Mouse (Mus musculus): ENCODE data around the gene Egf. TPM values are rescaled to one million over a fixed set of nuclear protein-coding genes. Genes with fewer than 3 reads are reported as not detected.
"Not testable (repeated sequence)": the region's sequence is repeated elsewhere in the genome, so short reads cannot be mapped to it uniquely, and the experiment has no call there.

Gene Egf
- polyA plus RNA-seq, 1 experiment from 2014 or later = 1.3 TPM

- H3K36me3 ChIP-seq (replicated peaks; ENCODE audit: control insufficient read depth, insufficient read depth, low read depth, low read length) = no peaks in the 10 kb centered on the region
- H3K27me3 ChIP-seq (ENCODE audit: control insufficient read depth, insufficient read depth, low read length) = no peaks in the 10 kb centered on the region
- no peaks in the 10 kb centered on the region for H3K9me3 ChIP-seq (replicated peaks; ENCODE audit: control insufficient read depth, low read length)
- no peak overlapping the region for H3K4me2 ChIP-seq (ENCODE audit: low read depth, low read length)
- no peaks in the 10 kb centered on the region for H3K4me1 ChIP-seq (ENCODE audit: control insufficient read depth, insufficient read depth, low read length)
- 82% methylated on average over 6 of the region's 6 CpGs for WGBS
- H3K4me3 ChIP-seq (ENCODE audit: low read depth, low read length) = no peak overlapping the region
- no peak overlapping the region for H3K9ac ChIP-seq (replicated peaks; ENCODE audit: low read length)
- H3K27ac ChIP-seq (replicated peaks; ENCODE audit: low read depth, low read length) = no peak overlapping the region
- ATAC-seq (replicated peaks; ENCODE audit: insufficient number of reproducible peaks, low FRiP score, low TSS enrichment, low read depth) = no peak
- no peak for DNase-seq (ENCODE audit: low spot score)
Measured at GRCm38 (mm10) chr3:129771210-129771609, 16.1 kb upstream of the Egf start.

- DNase-seq (ENCODE audit: low spot score) = no peak
- Histone ChIP-seq H3K4me2 (ENCODE audit: low read depth, low read length) (no peak overlapping the region), H3K9ac (replicated peaks; ENCODE audit: low read length) (no peak overlapping the region), H3K4me3 (ENCODE audit: low read depth, low read length) (no peak overlapping the region), H3K27ac (replicated peaks; ENCODE audit: low read depth, low read length) (no peak overlapping the region), H3K36me3 (replicated peaks; ENCODE audit: control insufficient read depth, insufficient read depth, low read depth, low read length) (no peaks in the 10 kb centered on the region), H3K9me3 (replicated peaks; ENCODE audit: control insufficient read depth, low read length) (no peaks in the 10 kb centered on the region), H3K27me3 (ENCODE audit: control insufficient read depth, insufficient read depth, low read length) (no peaks in the 10 kb centered on the region), H3K4me1 (ENCODE audit: control insufficient read depth, insufficient read depth, low read length) (no peaks in the 10 kb centered on the region)
- no peak for ATAC-seq (replicated peaks; ENCODE audit: insufficient number of reproducible peaks, low FRiP score, low TSS enrichment, low read depth)
- WGBS = 88% methylated on average over 10 of the region's 10 CpGs
Measured at GRCm38 (mm10) chr3:129766971-129767794, 12.1 kb upstream of the Egf start.

- no peak overlapping the region for H3K27ac ChIP-seq (replicated peaks; ENCODE audit: low read depth, low read length)
- H3K4me3 ChIP-seq (ENCODE audit: low read depth, low read length) = no peak overlapping the region
- no peak overlapping the region for H3K9ac ChIP-seq (replicated peaks; ENCODE audit: low read length)
- H3K4me1 ChIP-seq (ENCODE audit: control insufficient read depth, insufficient read depth, low read length) = no peaks in the 10 kb centered on the region
- no peaks in the 10 kb centered on the region for H3K27me3 ChIP-seq (ENCODE audit: control insufficient read depth, insufficient read depth, low read length)
- H3K36me3 ChIP-seq (replicated peaks; ENCODE audit: control insufficient read depth, insufficient read depth, low read depth, low read length) = no peaks in the 10 kb centered on the region
- DNase-seq (ENCODE audit: low spot score) = no peak
- H3K9me3 ChIP-seq (replicated peaks; ENCODE audit: control insufficient read depth, low read length) = no peaks in the 10 kb centered on the region
- H3K4me2 ChIP-seq (ENCODE audit: low read depth, low read length) = no peak overlapping the region
- ATAC-seq (replicated peaks; ENCODE audit: insufficient number of reproducible peaks, low FRiP score, low TSS enrichment, low read depth) = no peak
- 84% methylated on average over 4 of the region's 4 CpGs for WGBS
Measured at GRCm38 (mm10) chr3:129766106-129766505, 11.0 kb upstream of the Egf start.

- H3K36me3 ChIP-seq (replicated peaks; ENCODE audit: control insufficient read depth, insufficient read depth, low read depth, low read length); ATAC-seq (replicated peaks; ENCODE audit: insufficient number of reproducible peaks, low FRiP score, low TSS enrichment, low read depth); DNase-seq (ENCODE audit: low spot score); H3K27ac ChIP-seq (replicated peaks; ENCODE audit: low read depth, low read length); H3K4me3 ChIP-seq (ENCODE audit: low read depth, low read length); H3K4me2 ChIP-seq (ENCODE audit: low read depth, low read length); H3K27me3 ChIP-seq (ENCODE audit: control insufficient read depth, insufficient read depth, low read length); H3K4me1 ChIP-seq (ENCODE audit: control insufficient read depth, insufficient read depth, low read length); H3K9ac ChIP-seq (replicated peaks; ENCODE audit: low read length); H3K9me3 ChIP-seq (replicated peaks; ENCODE audit: control insufficient read depth, low read length): not testable (repeated sequence)
- 92% methylated on average over 1 of the region's 1 CpGs for WGBS
Measured at GRCm38 (mm10) chr3:129757599-129757998, 2.5 kb upstream of the Egf start.

GRCm38 (mm10) chr3:129744803-129745202 lies 10.3 kb downstream of the Egf start:
- no peak overlapping the region for H3K4me2 ChIP-seq (ENCODE audit: low read depth, low read length)
- no peaks in the 10 kb centered on the region for H3K9me3 ChIP-seq (replicated peaks; ENCODE audit: control insufficient read depth, low read length)
- no peaks in the 10 kb centered on the region for H3K4me1 ChIP-seq (ENCODE audit: control insufficient read depth, insufficient read depth, low read length)
- 54% methylated on average over 8 of the region's 8 CpGs for WGBS
- no peak overlapping the region for H3K9ac ChIP-seq (replicated peaks; ENCODE audit: low read length)
- H3K36me3 ChIP-seq (replicated peaks; ENCODE audit: control insufficient read depth, insufficient read depth, low read depth, low read length) = no peaks in the 10 kb centered on the region
- ATAC-seq (replicated peaks; ENCODE audit: insufficient number of reproducible peaks, low FRiP score, low TSS enrichment, low read depth) (no peak), DNase-seq (ENCODE audit: low spot score) (peak; percentile 71)
- no peak overlapping the region for H3K4me3 ChIP-seq (ENCODE audit: low read depth, low read length)
- H3K27ac ChIP-seq (replicated peaks; ENCODE audit: low read depth, low read length) = no peak overlapping the region
- no peaks in the 10 kb centered on the region for H3K27me3 ChIP-seq (ENCODE audit: control insufficient read depth, insufficient read depth, low read length)

GRCm38 (mm10) chr3:129742781-129743180 lies 12.3 kb downstream of the Egf start:
- no peak overlapping the region for H3K9ac ChIP-seq (replicated peaks; ENCODE audit: low read length)

GRCm38 (mm10) chr3:129738291-129739183 lies 16.6 kb downstream of the Egf start:
- H3K4me2 ChIP-seq (ENCODE audit: low read depth, low read length) = no peak overlapping the region
- DNase-seq (ENCODE audit: low spot score) = no peak
- H3K9me3 ChIP-seq (replicated peaks; ENCODE audit: control insufficient read depth, low read length) = no peaks in the 10 kb centered on the region
- ATAC-seq (replicated peaks; ENCODE audit: insufficient number of reproducible peaks, low FRiP score, low TSS enrichment, low read depth) = no peak
- no peaks in the 10 kb centered on the region for H3K27me3 ChIP-seq (ENCODE audit: control insufficient read depth, insufficient read depth, low read length)
- H3K4me3 ChIP-seq (ENCODE audit: low read depth, low read length) = no peak overlapping the region
- H3K27ac ChIP-seq (replicated peaks; ENCODE audit: low read depth, low read length) = no peak overlapping the region
- no peaks in the 10 kb centered on the region for H3K4me1 ChIP-seq (ENCODE audit: control insufficient read depth, insufficient read depth, low read length)
- 68% methylated on average over 16 of the region's 16 CpGs for WGBS
- H3K9ac ChIP-seq (replicated peaks; ENCODE audit: low read length) = no peak overlapping the region
- no peaks in the 10 kb centered on the region for H3K36me3 ChIP-seq (replicated peaks; ENCODE audit: control insufficient read depth, insufficient read depth, low read depth, low read length)

More at GRCm38 (mm10) chr3:129742781-129743180, 12.3 kb downstream of the Egf start:
- Histone ChIP-seq H3K27me3 (ENCODE audit: control insufficient read depth, insufficient read depth, low read length) (no peaks in the 10 kb centered on the region), H3K4me1 (ENCODE audit: control insufficient read depth, insufficient read depth, low read length) (no peaks in the 10 kb centered on the region), H3K4me2 (ENCODE audit: low read depth, low read length) (no peak overlapping the region), H3K9me3 (replicated peaks; ENCODE audit: control insufficient read depth, low read length) (no peaks in the 10 kb centered on the region), H3K36me3 (replicated peaks; ENCODE audit: control insufficient read depth, insufficient read depth, low read depth, low read length) (no peaks in the 10 kb centered on the region), H3K4me3 (ENCODE audit: low read depth, low read length) (no peak overlapping the region), H3K27ac (replicated peaks; ENCODE audit: low read depth, low read length) (no peak overlapping the region)
- WGBS = 76% methylated on average over 6 of the region's 6 CpGs
- no peak for ATAC-seq (replicated peaks; ENCODE audit: insufficient number of reproducible peaks, low FRiP score, low TSS enrichment, low read depth)
- DNase-seq (ENCODE audit: low spot score) = no peak

GRCm38 (mm10) chr3:129731636-129732035 lies 23.5 kb downstream of the Egf start:
- ATAC-seq (replicated peaks; ENCODE audit: insufficient number of reproducible peaks, low FRiP score, low TSS enrichment, low read depth) (no peak), DNase-seq (ENCODE audit: low spot score) (no peak)
- Histone ChIP-seq H3K27me3 (ENCODE audit: control insufficient read depth, insufficient read depth, low read length) (no peaks in the 10 kb centered on the region), H3K27ac (replicated peaks; ENCODE audit: low read depth, low read length) (no peak overlapping the region), H3K9ac (replicated peaks; ENCODE audit: low read length) (no peak overlapping the region), H3K4me1 (ENCODE audit: control insufficient read depth, insufficient read depth, low read length) (no peaks in the 10 kb centered on the region), H3K4me2 (ENCODE audit: low read depth, low read length) (no peak overlapping the region), H3K9me3 (replicated peaks; ENCODE audit: control insufficient read depth, low read length) (no peaks in the 10 kb centered on the region), H3K36me3 (replicated peaks; ENCODE audit: control insufficient read depth, insufficient read depth, low read depth, low read length) (no peaks in the 10 kb centered on the region), H3K4me3 (ENCODE audit: low read depth, low read length) (no peak overlapping the region)
- 84% methylated on average over 6 of the region's 6 CpGs for WGBS

All from embryonic facial prominence, embryonic 11.5 days (tissue).